Mouse (Mus musculus) embryonic facial prominence, embryonic 12.5 days (tissue): Measurements from ENCODE around the gene Zfp992. TPM values are rescaled to one million over a fixed set of nuclear protein-coding genes. Genes with fewer than 3 reads are reported as not detected.
"Not testable (repeated sequence)": the region's sequence is repeated elsewhere in the genome, so short reads cannot be mapped to it uniquely, and the experiment has no call there.

Experiments
- ATAC-seq: fragments of 200-750 bp; cut with Nextera tagmentation; 2 replicates; pipeline ENCODE4 v1.8.0; 2017; ENCODE audit not compliant: insufficient number of reproducible peaks, insufficient read depth, low FRiP score, low TSS enrichment
- H3K27ac ChIP-seq: fragments of 300-500 bp; sonication (generic); 2 replicates; pipeline ENCODE4 v1.5.1; 2016; ENCODE audit warnings: mild to moderate bottlenecking
- H3K27me3 ChIP-seq: fragments of 300-500 bp; sonication (generic); 2 replicates; pipeline ENCODE4 v1.6.1; 2016; ENCODE audit warnings: mild to moderate bottlenecking, moderate library complexity
- H3K36me3 ChIP-seq: fragments of 300-500 bp; sonication (generic); 2 replicates; pipeline ENCODE4 v1.6.1; 2016; ENCODE audit warnings: mild to moderate bottlenecking
- H3K4me1 ChIP-seq: fragments of 300-500 bp; sonication (generic); 2 replicates; pipeline ENCODE4 v1.6.1; 2016
- H3K4me2 ChIP-seq: fragments of 300-500 bp; sonication (generic); replicated peaks from 2 replicates; pipeline ENCODE4 v1.6.1; 2016; ENCODE audit warnings: mild to moderate bottlenecking, moderate library complexity
- H3K4me3 ChIP-seq: fragments of 300-500 bp; sonication (generic); 2 replicates; pipeline ENCODE4 v1.5.1; 2016; ENCODE audit warnings: mild to moderate bottlenecking
- H3K9ac ChIP-seq: fragments of 300-500 bp; sonication (generic); 2 replicates; pipeline ENCODE4 v1.6.1; 2016; ENCODE audit warnings: mild to moderate bottlenecking, moderate library complexity
- H3K9me3 ChIP-seq: fragments of 300-500 bp; sonication (generic); 2 replicates; pipeline ENCODE4 v1.6.1; 2016; ENCODE audit warnings: mild to moderate bottlenecking, moderate library complexity
- WGBS: fragments of 180-500 bp; shearing (Covaris S2); methylation state at CpG from one replicate; pipeline ENCODE4 v1.1.7; 2016; 5-methylcytosine and 5-hydroxymethylcytosine counted together
- polyA plus RNA-seq: library from polyadenylated mRNA; unstranded; fragments of >200 nt; fragmentation: Nextera tagmentation; extraction: Ambion mirVana; gene quantifications from 2 replicates; pipeline ENCODE4 v1.2.1, GENCODE M21; 2016

Gene Zfp992
- polyA plus RNA-seq, 1 experiment from 2014 or later, result 4.5 TPM

GRCm38 (mm10) chr4:146476959-146477358, 28.1 kb downstream of the Zfp992 start:
- not testable (repeated sequence) for H3K4me2 ChIP-seq, H3K27ac ChIP-seq, H3K4me3 ChIP-seq, H3K36me3 ChIP-seq, ATAC-seq, H3K4me1 ChIP-seq, H3K9ac ChIP-seq, H3K27me3 ChIP-seq
- H3K9me3 ChIP-seq, result peaks cover 42% of the 10 kb centered on the region
- WGBS, result 77% methylated on average over 3 of the region's 3 CpGs

- H3K9ac ChIP-seq, H3K4me1 ChIP-seq, H3K27me3 ChIP-seq, H3K4me2 ChIP-seq, H3K4me3 ChIP-seq, H3K36me3 ChIP-seq, H3K27ac ChIP-seq: not testable (repeated sequence)
- H3K9me3 ChIP-seq, result peaks cover 70% of the 10 kb centered on the region
- peak; percentile 41; the same call in 1 of the 2 replicates for ATAC-seq
- WGBS, result 66% methylated on average over 6 of the region's 6 CpGs
Measured at GRCm38 (mm10) chr4:146480376-146481096, 31.7 kb downstream of the Zfp992 start.

GRCm38 (mm10) chr4:146482546-146482945, 33.7 kb downstream of the Zfp992 start:
- H3K9me3 ChIP-seq, result peaks cover 61% of the 10 kb centered on the region
- ATAC-seq, result not testable (repeated sequence)
- 86% methylated on average over 10 of the region's 10 CpGs for WGBS

GRCm38 (mm10) chr4:146483571-146484280, 34.9 kb downstream of the Zfp992 start:
- not testable (repeated sequence) for H3K4me2 ChIP-seq, H3K4me1 ChIP-seq, H3K27ac ChIP-seq, H3K36me3 ChIP-seq, H3K27me3 ChIP-seq, H3K4me3 ChIP-seq, H3K9ac ChIP-seq
- 70% methylated on average over 13 of the region's 13 CpGs for WGBS
- H3K9me3 ChIP-seq, result peaks cover 58% of the 10 kb centered on the region
- peak; percentile 37; the same call in 1 of the 2 replicates for ATAC-seq

More at GRCm38 (mm10) chr4:146482546-146482945, 33.7 kb downstream of the Zfp992 start:
- not testable (repeated sequence) for H3K4me2 ChIP-seq, H3K27me3 ChIP-seq, H3K27ac ChIP-seq, H3K4me3 ChIP-seq, H3K4me1 ChIP-seq, H3K36me3 ChIP-seq, H3K9ac ChIP-seq

- ATAC-seq, H3K27me3 ChIP-seq, H3K27ac ChIP-seq, H3K4me2 ChIP-seq, H3K4me3 ChIP-seq, H3K36me3 ChIP-seq, H3K9ac ChIP-seq, H3K4me1 ChIP-seq: not testable (repeated sequence)
- peaks cover 62% of the 10 kb centered on the region for H3K9me3 ChIP-seq
Measured at GRCm38 (mm10) chr4:146484676-146485075, 35.9 kb downstream of the Zfp992 start.

GRCm38 (mm10) chr4:146485183-146485939, 36.5 kb downstream of the Zfp992 start:
- 71% methylated on average over 6 of the region's 6 CpGs for whole genome bisulfite sequencing

GRCm38 (mm10) chr4:146486753-146487152, 37.9 kb downstream of the Zfp992 start:
- H3K27ac ChIP-seq, H3K4me1 ChIP-seq, H3K36me3 ChIP-seq, ATAC-seq, H3K4me3 ChIP-seq, H3K9ac ChIP-seq, H3K4me2 ChIP-seq, H3K27me3 ChIP-seq: not testable (repeated sequence)
- WGBS, result 63% methylated on average over 1 of the region's 1 CpGs
- peaks cover 59% of the 10 kb centered on the region for H3K9me3 ChIP-seq

More at GRCm38 (mm10) chr4:146485183-146485939, 36.5 kb downstream of the Zfp992 start:
- H3K4me2 ChIP-seq, H3K36me3 ChIP-seq, H3K4me1 ChIP-seq, H3K27ac ChIP-seq, H3K4me3 ChIP-seq, ATAC-seq, H3K27me3 ChIP-seq, H3K9ac ChIP-seq: not testable (repeated sequence)
- peaks cover 61% of the 10 kb centered on the region for H3K9me3 ChIP-seq

- not testable (repeated sequence) for ATAC-seq
- peaks cover 57% of the 10 kb centered on the region for H3K9me3 ChIP-seq
Measured at GRCm38 (mm10) chr4:146489196-146489595, 40.4 kb downstream of the Zfp992 start.

GRCm38 (mm10) chr4:146491993-146492392, 43.2 kb downstream of the Zfp992 start:
- H3K4me3 ChIP-seq, H3K4me1 ChIP-seq, H3K36me3 ChIP-seq, H3K4me2 ChIP-seq, H3K9ac ChIP-seq, H3K27ac ChIP-seq, ATAC-seq, H3K27me3 ChIP-seq: not testable (repeated sequence)
- WGBS, result 82% methylated on average over 1 of the region's 1 CpGs
- H3K9me3 ChIP-seq, result peaks cover 49% of the 10 kb centered on the region

More at GRCm38 (mm10) chr4:146489196-146489595, 40.4 kb downstream of the Zfp992 start:
- H3K27ac ChIP-seq, H3K27me3 ChIP-seq, H3K36me3 ChIP-seq, H3K4me1 ChIP-seq, H3K4me3 ChIP-seq, H3K4me2 ChIP-seq, H3K9ac ChIP-seq: not testable (repeated sequence)
- WGBS, result 77% methylated on average over 4 of the region's 4 CpGs

- no peak overlapping the region for H3K4me2 ChIP-seq
Measured at GRCm38 (mm10) chr4:146492439-146492838, 43.6 kb downstream of the Zfp992 start.

GRCm38 (mm10) chr4:146492851-146493250, 44.0 kb downstream of the Zfp992 start:
- Histone ChIP-seq H3K4me2 (no peak overlapping the region), H3K4me3 (no peak overlapping the region), H3K9me3 (peaks cover 56% of the 10 kb centered on the region), H3K27ac (no peak overlapping the region), H3K27me3 (no peaks in the 10 kb centered on the region), H3K36me3 (no peaks in the 10 kb centered on the region), H3K4me1 (no peaks in the 10 kb centered on the region), H3K9ac (no peak overlapping the region)
- peak; percentile 54; the same call in 1 of the 2 replicates for ATAC-seq
- 48% methylated on average over 1 of the region's 1 CpGs for WGBS

More at GRCm38 (mm10) chr4:146492439-146492838, 43.6 kb downstream of the Zfp992 start:
- no peak for ATAC-seq
- H3K9me3 ChIP-seq, result peaks cover 52% of the 10 kb centered on the region
- no peaks in the 10 kb centered on the region for H3K4me1 ChIP-seq
- no peaks in the 10 kb centered on the region for H3K27me3 ChIP-seq
- H3K36me3 ChIP-seq, result no peaks in the 10 kb centered on the region
- no peak overlapping the region for H3K27ac ChIP-seq
- no peak overlapping the region for H3K9ac ChIP-seq
- no peak overlapping the region for H3K4me3 ChIP-seq
